Mouse (Mus musculus): ENCODE results near the gene Ccrl2. TPM values are rescaled to one million over a fixed set of nuclear protein-coding genes. Genes with fewer than 3 reads are reported as not detected.

The Ccrl2 gene
- polyA plus RNA-seq, 1 experiment from 2014 or later = 2.1 TPM

DNA sequence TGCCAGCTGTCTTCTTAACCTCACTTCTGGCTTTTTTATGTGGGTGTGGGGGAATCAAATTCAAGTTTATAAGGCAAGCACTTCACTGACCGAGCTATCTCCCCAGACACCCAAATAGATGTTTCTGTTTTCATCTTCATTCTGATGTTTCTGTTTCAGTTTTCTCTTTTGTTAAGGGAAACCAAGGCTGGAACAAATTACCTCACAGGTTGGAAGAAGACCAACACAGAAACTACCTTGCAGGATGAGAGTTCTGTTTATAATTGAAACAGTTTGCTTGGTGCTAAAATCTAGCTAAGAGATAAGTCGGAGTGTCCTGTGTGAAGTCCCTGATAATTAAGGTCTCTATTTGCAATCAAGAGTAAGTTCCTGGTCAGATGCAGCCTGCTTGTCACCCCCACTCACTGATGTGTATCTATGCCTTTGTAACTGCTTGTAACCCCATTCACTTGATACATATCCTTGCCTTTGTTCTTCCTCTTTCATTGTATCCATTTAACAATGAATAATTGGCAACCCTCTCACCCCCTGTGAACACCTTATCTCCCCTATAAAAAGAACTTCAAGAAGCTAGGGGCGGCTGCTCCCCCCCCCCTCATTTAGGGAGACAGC is 29.8 kb upstream of the Ccrl2 start:
- peaks cover 8% of the 10 kb centered on the region for H3K4me1 ChIP-seq (replicated peaks)
- WGBS = 25% methylated on average over 3 of the region's 3 CpGs

DNA sequence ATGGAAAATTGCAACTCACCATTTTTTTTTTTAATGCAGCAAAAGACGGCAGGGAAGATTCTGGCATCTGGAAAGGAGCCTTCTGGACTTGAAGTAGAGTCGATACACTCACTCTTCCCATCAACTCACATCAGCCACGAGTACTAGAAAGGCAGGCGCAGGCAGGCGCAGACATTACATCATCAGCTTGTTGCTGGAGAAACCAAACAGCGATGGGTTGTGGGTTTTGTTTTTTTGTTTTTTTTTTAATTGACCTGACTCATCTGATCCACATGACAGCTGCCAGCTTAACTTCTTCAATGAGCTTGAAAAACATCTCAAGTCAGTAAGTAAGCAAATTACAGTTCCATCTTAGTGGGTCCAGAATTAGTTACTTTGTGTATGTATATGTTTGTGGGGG is 28.8 kb upstream of the Ccrl2 start:
- Histone ChIP-seq H3K4me3 (replicated peaks) (no peak overlapping the region), H3K9me3 (no peaks in the 10 kb centered on the region), H3K36me3 (no peaks in the 10 kb centered on the region), H3K9ac (replicated peaks) (no peak overlapping the region), H3K27ac (no peak overlapping the region), H3K4me2 (replicated peaks) (no peak overlapping the region), H3K4me1 (replicated peaks) (peaks cover 8% of the 10 kb centered on the region), H3K27me3 (peaks cover 3% of the 10 kb centered on the region; the same call in 1 of the 2 replicates)
- 75% methylated on average over 6 of the region's 6 CpGs for WGBS
- ATAC-seq = no peak

More for the DNA sequence above, 29.8 kb upstream of the Ccrl2 start:
- no peaks in the 10 kb centered on the region for H3K36me3 ChIP-seq
- H3K9me3 ChIP-seq = no peaks in the 10 kb centered on the region
- H3K27ac ChIP-seq = no peak overlapping the region
- H3K4me2 ChIP-seq (replicated peaks) = no peak overlapping the region
- H3K4me3 ChIP-seq (replicated peaks) = no peak overlapping the region
- no peak for ATAC-seq
- no peak overlapping the region for H3K9ac ChIP-seq (replicated peaks)
- peaks cover 3% of the 10 kb centered on the region; the same call in 1 of the 2 replicates for H3K27me3 ChIP-seq

DNA sequence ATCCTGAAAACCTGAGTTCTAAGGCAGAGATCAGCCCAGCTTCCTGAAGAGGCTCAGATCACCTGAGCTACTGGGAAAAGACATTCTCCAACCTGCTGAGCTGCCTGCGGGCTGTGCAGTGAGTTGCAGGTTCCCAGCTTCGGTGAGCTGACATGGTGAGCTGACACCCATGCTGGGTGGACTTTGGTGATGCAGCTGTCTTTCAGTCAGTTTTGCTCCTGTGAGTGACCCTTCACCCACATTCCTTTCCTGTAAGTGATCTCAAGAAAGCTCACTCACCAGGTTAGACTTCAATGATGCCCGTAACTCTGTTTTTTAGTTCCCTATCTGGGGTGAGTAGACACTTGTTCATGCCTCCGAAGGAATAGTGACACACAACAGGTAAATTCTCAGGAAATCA is 28.0 kb upstream of the Ccrl2 start:
- 67% methylated on average over 4 of the region's 4 CpGs for WGBS
- H3K4me1 ChIP-seq (replicated peaks) = peaks cover 8% of the 10 kb centered on the region
- no peak overlapping the region for H3K27ac ChIP-seq
- peaks cover 3% of the 10 kb centered on the region; the same call in 1 of the 2 replicates for H3K27me3 ChIP-seq
- no peak overlapping the region for H3K4me2 ChIP-seq (replicated peaks)
- no peak overlapping the region for H3K9ac ChIP-seq (replicated peaks)
- H3K9me3 ChIP-seq = no peaks in the 10 kb centered on the region
- no peak overlapping the region for H3K4me3 ChIP-seq (replicated peaks)
- no peaks in the 10 kb centered on the region for H3K36me3 ChIP-seq
- no peak for ATAC-seq

DNA sequence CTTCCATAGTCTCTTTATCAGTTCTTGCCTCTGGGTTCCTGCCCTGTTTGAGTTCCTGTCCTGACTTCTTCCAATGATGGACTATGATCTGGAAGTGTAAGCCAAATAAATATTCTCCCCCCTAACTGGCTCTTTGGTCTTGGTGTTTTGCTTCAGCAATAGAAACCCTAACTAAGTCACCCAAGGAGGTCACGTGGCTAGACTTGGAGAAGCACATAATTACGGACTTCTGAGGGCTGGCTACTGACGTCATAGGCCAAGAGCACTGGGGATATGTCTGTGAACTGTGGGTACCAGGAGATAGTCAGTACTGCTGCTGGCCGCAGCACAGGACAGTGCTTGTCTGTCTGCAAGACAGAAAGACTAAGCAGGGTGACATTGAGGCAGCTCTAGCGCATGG is 24.4 kb upstream of the Ccrl2 start:
- no peak overlapping the region for H3K27ac ChIP-seq
- no peaks in the 10 kb centered on the region for H3K36me3 ChIP-seq
- H3K4me1 ChIP-seq (replicated peaks) = no peaks in the 10 kb centered on the region
- no peak overlapping the region for H3K9ac ChIP-seq (replicated peaks)
- ATAC-seq = no peak
- H3K9me3 ChIP-seq = peaks cover 7% of the 10 kb centered on the region; the same call in 1 of the 2 replicates
- no peak overlapping the region for H3K4me3 ChIP-seq (replicated peaks)
- peaks cover 3% of the 10 kb centered on the region; the same call in 1 of the 2 replicates for H3K27me3 ChIP-seq
- no peak overlapping the region for H3K4me2 ChIP-seq (replicated peaks)
- WGBS = 87% methylated on average over 5 of the region's 5 CpGs

DNA sequence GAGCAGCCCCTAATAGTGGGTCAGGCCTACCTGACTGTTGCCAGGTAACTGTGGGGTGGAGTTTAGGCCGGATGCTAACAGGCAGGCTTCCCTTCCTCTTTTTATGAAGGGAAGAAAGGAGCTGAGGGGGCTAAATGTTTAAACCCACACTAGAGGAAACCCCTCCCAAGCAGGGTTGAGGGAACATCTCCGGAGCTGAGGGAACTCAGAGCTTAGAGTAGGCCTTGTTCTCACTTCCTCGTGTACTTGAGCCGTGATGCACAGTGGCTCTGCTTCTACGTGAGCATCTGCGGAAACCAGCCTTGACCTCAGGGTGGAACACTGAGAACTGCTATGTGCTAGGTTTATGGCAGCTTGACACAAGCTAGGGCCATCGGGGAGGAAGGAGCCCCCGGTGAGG is 23.5 kb upstream of the Ccrl2 start:
- Histone ChIP-seq H3K9me3 (peaks cover 7% of the 10 kb centered on the region; the same call in 1 of the 2 replicates), H3K36me3 (no peaks in the 10 kb centered on the region), H3K4me1 (replicated peaks) (no peaks in the 10 kb centered on the region), H3K4me2 (replicated peaks) (no peak overlapping the region), H3K9ac (replicated peaks) (no peak overlapping the region), H3K4me3 (replicated peaks) (no peak overlapping the region), H3K27ac (no peak overlapping the region), H3K27me3 (peaks cover 3% of the 10 kb centered on the region; the same call in 1 of the 2 replicates)
- ATAC-seq = no peak
- WGBS = 92% methylated on average over 8 of the region's 8 CpGs

DNA sequence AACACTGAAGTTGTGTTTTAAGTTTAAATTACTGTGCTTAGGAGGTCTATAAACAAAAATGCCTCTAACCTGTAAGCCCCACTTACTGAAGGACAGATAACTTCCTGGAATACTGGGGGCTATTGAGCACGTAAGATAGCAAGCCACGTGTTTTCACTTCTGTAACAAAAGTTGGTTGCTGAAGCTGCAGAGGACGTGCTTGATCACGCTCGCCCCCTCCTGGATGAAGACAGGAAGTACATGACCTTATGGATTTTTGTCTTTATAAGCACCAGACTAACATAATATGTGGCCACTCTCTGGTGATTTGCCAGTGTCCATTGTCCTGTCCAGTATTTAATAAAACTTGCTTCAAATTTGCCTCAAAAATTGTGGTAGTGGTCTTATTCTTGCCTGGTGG is 20.4 kb upstream of the Ccrl2 start:
- 62% methylated on average over 5 of the region's 5 CpGs for WGBS
- no peaks in the 10 kb centered on the region for H3K27me3 ChIP-seq

DNA sequence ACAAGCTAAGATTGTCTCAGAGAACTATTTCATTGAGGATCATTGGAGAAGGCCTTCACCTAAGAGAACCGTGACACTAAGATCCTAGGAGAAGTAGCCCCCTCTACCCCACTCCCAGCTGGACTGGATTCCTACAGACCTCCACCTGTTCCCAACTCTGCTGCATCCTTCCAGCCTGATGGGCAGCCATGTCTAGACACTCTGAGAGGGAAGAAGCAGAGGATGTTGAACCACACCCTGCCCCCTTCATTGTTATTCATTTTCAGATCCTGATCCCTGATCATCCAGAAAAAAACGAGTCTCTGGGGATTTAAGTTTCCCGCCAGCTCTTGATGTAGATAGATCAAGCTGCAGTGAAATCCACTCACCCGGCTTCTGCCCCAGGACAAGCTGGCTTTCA is 15.7 kb upstream of the Ccrl2 start:
- Histone ChIP-seq H3K9me3 (peaks cover 17% of the 10 kb centered on the region), H3K9ac (replicated peaks) (no peak overlapping the region), H3K27me3 (no peaks in the 10 kb centered on the region), H3K36me3 (no peaks in the 10 kb centered on the region), H3K27ac (no peak overlapping the region), H3K4me3 (replicated peaks) (no peak overlapping the region), H3K4me2 (replicated peaks) (no peak overlapping the region), H3K4me1 (replicated peaks) (peaks cover 4% of the 10 kb centered on the region; the same call in 1 of the 2 replicates)
- no peak for ATAC-seq
- WGBS = 67% methylated on average over 4 of the region's 4 CpGs

More for the DNA sequence above, 20.4 kb upstream of the Ccrl2 start:
- Histone ChIP-seq H3K4me1 (replicated peaks) (no peaks in the 10 kb centered on the region), H3K9me3 (peaks cover 18% of the 10 kb centered on the region), H3K27ac (no peak overlapping the region), H3K36me3 (no peaks in the 10 kb centered on the region), H3K4me3 (replicated peaks) (no peak overlapping the region), H3K4me2 (replicated peaks) (no peak overlapping the region), H3K9ac (replicated peaks) (no peak overlapping the region)
- ATAC-seq = no peak

DNA sequence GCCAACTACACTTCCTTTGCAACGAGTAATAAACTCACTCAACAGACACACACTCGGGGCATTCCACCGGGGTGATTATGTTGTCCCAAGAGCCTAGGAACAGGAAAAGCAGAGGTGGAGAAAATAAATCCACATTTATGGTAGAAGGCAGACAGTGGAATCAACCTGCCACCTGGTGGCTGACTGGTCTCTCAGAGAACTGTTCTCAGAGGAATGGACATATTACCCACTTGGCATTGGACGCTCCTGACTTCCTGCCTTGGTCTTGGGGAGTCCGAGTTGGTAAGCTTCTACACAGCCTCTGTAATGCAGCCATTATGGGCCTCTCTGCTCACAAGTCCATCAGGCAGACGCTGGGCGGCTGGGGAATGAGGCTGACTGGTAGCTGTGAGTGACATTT is 14.9 kb upstream of the Ccrl2 start:
- H3K9ac ChIP-seq (replicated peaks) = no peak overlapping the region
- WGBS = 69% methylated on average over 7 of the region's 7 CpGs
- peaks cover 11% of the 10 kb centered on the region for H3K9me3 ChIP-seq
- no peaks in the 10 kb centered on the region for H3K27me3 ChIP-seq
- H3K27ac ChIP-seq = no peak overlapping the region
- peaks cover 4% of the 10 kb centered on the region; the same call in 1 of the 2 replicates for H3K4me1 ChIP-seq (replicated peaks)
- H3K4me2 ChIP-seq (replicated peaks) = no peak overlapping the region
- H3K36me3 ChIP-seq = no peaks in the 10 kb centered on the region
- ATAC-seq = no peak
- no peak overlapping the region for H3K4me3 ChIP-seq (replicated peaks)

DNA sequence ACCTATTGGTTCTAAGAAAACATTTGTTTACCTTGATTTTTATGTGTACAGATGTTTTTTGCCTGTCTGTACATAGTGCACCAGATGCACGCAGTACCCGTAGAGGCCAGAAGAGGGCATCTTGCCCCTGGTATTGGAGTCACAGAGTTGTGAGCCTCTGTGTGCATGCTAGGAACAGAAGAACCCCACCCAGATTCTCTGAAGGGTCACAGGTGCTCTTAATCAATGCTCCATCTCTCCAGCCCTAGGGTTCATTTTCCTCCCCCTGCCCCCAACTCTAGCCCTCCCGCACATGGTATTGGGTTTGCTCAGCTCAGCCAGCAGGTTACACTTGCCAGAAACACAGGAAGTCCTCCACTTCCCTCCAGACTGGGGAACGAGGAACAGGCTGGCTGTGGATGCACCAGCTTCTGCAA is 13.2 kb upstream of the Ccrl2 start:
- Histone ChIP-seq H3K4me1 (replicated peaks) (peaks cover 4% of the 10 kb centered on the region; the same call in 1 of the 2 replicates), H3K9me3 (peaks cover 11% of the 10 kb centered on the region), H3K4me3 (replicated peaks) (no peak overlapping the region), H3K4me2 (replicated peaks) (no peak overlapping the region), H3K27ac (no peak overlapping the region), H3K27me3 (no peaks in the 10 kb centered on the region), H3K9ac (replicated peaks) (no peak overlapping the region), H3K36me3 (no peaks in the 10 kb centered on the region)
- WGBS = 47% methylated on average over 4 of the region's 4 CpGs
- ATAC-seq = no peak

DNA sequence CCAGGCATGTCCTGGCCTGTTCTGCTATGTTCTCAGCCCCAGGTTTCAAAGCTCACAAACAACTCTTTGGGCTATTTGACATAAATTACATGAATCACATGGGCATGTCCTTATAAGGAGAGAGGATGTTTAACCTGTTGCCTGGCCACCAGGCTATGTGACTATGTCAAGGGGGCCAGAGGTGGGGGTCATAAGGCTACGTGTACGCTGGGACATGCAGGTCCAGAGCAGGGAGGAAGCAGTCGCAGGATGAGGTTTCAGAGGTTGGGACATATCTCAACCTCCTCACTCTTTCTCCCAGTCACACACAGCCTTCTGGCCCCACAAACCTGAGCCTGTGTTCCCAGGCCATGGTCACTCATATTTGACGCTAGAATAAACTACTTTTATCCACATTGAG is 9.7 kb upstream of the Ccrl2 start:
- ATAC-seq = no peak
- no peaks in the 10 kb centered on the region for H3K36me3 ChIP-seq
- no peak overlapping the region for H3K9ac ChIP-seq (replicated peaks)
- WGBS = 92% methylated on average over 4 of the region's 4 CpGs
- H3K27me3 ChIP-seq = no peaks in the 10 kb centered on the region
- peaks cover 4% of the 10 kb centered on the region; the same call in 1 of the 2 replicates for H3K4me1 ChIP-seq (replicated peaks)
- H3K4me3 ChIP-seq (replicated peaks) = no peak overlapping the region
- no peak overlapping the region for H3K27ac ChIP-seq
- H3K4me2 ChIP-seq (replicated peaks) = no peak overlapping the region
- no peaks in the 10 kb centered on the region for H3K9me3 ChIP-seq

DNA sequence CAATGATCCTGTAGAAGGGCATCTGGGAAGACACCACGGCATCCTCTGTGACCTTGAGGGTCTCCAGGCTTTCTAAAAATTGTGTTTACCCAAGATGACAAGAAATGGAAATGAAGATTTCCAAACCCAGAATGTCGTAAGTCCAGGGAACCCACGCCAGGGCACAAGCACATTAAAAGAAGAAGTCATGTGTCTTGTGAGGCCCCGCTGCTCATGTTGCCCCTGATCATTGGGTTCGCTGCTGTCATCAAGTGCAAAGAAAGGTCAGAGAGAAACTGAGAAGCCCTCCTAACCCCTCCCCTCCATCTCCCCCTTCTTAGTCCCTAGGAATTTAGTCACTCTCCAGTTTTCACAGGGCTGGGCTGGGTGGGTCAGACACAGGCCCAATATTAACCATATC is 5.5 kb upstream of the Ccrl2 start:
- ATAC-seq = no peak
- Histone ChIP-seq H3K4me3 (replicated peaks) (no peak overlapping the region), H3K9me3 (no peaks in the 10 kb centered on the region), H3K4me1 (replicated peaks) (no peaks in the 10 kb centered on the region), H3K9ac (replicated peaks) (no peak overlapping the region), H3K27me3 (no peaks in the 10 kb centered on the region), H3K27ac (no peak overlapping the region), H3K4me2 (replicated peaks) (no peak overlapping the region), H3K36me3 (no peaks in the 10 kb centered on the region)
- 82% methylated on average over 5 of the region's 5 CpGs for WGBS

DNA sequence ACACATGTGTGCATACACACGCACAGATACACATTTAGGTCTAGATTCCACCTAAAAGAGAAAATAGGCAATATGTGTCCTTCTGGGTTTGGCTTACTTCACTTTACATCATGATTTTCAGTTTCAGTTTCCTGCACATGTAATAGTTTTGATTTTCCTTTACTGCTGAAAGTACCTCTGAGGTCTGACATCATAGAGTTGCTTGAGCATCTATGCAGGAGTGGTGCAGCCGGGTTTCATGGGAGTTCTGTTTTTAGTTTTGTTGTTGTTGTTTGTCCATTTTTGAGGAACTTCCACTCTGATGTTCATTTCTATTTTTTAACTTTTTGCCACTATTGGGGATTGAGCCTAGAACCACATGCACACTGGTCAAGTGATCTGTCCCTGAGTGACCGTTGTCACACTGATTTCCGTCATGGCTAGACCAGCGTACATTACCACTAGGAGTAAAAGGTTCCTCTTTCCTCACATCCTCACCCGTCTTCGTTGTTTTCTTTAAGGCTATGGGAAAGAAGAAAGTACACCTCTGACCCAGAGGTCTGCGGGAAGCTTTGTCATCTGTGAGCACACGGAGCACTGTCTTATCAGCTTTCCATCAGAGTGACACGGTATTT is 1.7 kb upstream of the Ccrl2 start:
- H3K27me3 ChIP-seq = no peaks in the 10 kb centered on the region
- H3K4me1 ChIP-seq (replicated peaks) = no peaks in the 10 kb centered on the region
- H3K27ac ChIP-seq = no peak overlapping the region
- H3K36me3 ChIP-seq = no peaks in the 10 kb centered on the region
- 83% methylated on average over 10 of the region's 10 CpGs for WGBS
- no peak for ATAC-seq
- H3K4me3 ChIP-seq (replicated peaks) = no peak overlapping the region
- no peak overlapping the region for H3K4me2 ChIP-seq (replicated peaks)
- no peaks in the 10 kb centered on the region for H3K9me3 ChIP-seq
- H3K9ac ChIP-seq (replicated peaks) = no peak overlapping the region

All from midbrain, embryonic 13.5 days (tissue).